Mouse (Mus musculus) retina, adult 2 months (tissue): ENCODE measurements around the gene Cnga3.

Source experiments
- DNase-seq: peaks from one replicate; pipeline ENCODE4 v3.0.0-alpha.2; 2012; ENCODE audit warnings: low read depth, low spot score

Cnga3 gene

DNA sequence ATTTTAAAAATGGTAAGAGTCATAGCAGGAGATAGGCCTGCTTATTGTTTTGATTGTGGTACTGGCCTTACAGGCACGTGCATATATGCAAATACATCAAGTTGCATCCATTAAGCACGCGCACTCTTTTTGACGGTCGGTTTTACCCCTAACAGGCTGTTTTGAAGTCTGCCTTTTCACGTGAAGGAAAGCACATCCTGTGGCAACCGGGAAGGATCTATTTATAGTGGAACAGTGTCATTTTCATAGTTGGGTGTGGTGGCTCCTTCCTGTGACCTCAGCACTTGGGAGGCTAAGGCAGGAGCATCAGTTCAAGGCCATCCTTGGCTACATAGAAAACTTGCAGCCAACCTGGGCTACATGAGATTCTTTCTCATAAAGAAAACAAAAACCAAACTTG, 72.3 kb downstream of the Cnga3 start:
- no peak for DNase-seq

DNA sequence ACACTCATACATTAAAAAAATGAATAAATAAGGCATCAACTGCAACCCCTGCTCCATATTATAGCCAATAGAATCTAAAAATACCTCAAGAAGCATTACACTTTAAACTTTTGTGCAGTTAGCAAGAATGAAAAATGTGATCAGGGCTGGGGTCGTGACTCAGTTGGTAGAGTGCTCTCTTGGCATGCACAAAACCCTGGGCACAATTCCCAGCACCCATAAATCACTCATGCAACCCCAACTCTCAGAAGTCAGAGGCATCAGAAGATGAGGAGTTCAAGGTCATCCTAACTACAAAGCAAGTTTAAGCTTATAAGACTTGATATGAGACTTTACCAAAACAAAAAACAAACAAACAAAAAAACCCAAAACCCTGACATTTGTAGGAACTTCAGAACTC, 73.5 kb downstream of the Cnga3 start:
- DNase-seq, result no peak

DNA sequence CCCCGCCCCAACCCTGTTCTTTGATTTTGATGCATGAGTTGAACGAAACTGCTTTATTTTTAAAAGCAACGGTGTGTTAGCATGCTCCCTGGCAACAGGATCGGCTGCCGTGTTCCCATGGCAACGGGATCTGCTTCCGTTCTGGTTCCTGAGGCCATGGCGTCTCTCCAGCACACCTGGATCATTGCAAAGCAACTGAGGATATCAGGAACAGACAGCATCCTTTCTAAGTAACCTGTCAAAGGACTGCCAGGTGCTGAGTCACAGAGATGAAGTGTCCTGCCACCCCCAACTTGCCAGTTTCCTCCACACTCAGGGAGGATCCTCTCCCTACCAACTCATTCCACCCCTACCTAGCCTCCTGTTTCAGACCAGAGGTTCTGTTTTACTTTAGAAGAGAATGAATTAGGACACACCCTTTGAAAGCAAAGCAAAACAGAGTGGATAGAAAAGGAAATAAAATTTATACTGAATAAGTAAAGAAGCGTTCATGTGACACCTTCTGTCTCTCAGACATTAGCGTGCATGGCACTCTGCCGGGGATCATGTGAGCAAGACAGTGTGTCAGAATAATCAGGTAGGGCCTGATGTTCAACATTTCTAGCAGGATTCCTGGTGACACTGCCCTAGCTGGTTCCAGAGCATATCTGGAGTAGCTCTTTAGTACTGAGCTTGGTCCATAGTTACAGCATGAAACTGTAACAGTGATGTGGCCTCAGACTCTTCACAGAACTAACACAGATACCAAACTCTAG, 74.1 kb downstream of the Cnga3 start:
- DNase-seq, result no peak

GRCm38 (mm10) chr1:37288941-37289340, 74.7 kb downstream of the Cnga3 start:
- no peak for DNase-seq

- no peak for DNase-seq
Observed at GRCm38 (mm10) chr1:37296414-37296813, 82.2 kb downstream of the Cnga3 start.

- DNase-seq, result no peak
Observed at GRCm38 (mm10) chr1:37298904-37299303, 84.7 kb downstream of the Cnga3 start.

GRCm38 (mm10) chr1:37299540-37300491, 85.6 kb downstream of the Cnga3 start, which contains the start of gene Inpp4a:
TSS of gene Inpp4a (plus strand) at chr1:37299865.
- peak; percentile 88 for DNase-seq

DNA sequence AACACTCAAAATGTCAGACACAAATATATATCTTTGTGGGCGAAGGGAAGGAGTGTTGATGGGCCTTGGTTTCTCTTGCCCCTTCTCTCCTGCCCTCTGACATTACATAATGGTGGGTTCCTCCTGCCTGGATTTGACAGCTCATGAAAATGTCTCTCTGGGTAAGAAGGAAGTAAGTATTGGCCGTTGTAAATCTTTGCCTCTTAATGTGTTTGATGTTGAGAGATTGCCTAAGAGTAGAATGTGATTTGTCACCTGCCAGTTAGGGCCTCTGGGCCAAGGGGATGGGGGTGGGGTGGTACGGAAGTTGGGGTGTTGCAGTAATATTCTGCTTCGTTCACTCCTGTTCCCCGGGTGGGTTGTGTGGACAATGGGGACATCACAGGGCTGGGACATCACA, 86.4 kb downstream of the Cnga3 start:
- DNase-seq, result no peak

GRCm38 (mm10) chr1:37302801-37303200, 88.6 kb downstream of the Cnga3 start:
- DNase-seq, result no peak

- no peak for DNase-seq
Observed at GRCm38 (mm10) chr1:37305691-37306287, 91.6 kb downstream of the Cnga3 start.

- DNase-seq, result no peak
Observed at GRCm38 (mm10) chr1:37307586-37307985, 93.4 kb downstream of the Cnga3 start.

DNA sequence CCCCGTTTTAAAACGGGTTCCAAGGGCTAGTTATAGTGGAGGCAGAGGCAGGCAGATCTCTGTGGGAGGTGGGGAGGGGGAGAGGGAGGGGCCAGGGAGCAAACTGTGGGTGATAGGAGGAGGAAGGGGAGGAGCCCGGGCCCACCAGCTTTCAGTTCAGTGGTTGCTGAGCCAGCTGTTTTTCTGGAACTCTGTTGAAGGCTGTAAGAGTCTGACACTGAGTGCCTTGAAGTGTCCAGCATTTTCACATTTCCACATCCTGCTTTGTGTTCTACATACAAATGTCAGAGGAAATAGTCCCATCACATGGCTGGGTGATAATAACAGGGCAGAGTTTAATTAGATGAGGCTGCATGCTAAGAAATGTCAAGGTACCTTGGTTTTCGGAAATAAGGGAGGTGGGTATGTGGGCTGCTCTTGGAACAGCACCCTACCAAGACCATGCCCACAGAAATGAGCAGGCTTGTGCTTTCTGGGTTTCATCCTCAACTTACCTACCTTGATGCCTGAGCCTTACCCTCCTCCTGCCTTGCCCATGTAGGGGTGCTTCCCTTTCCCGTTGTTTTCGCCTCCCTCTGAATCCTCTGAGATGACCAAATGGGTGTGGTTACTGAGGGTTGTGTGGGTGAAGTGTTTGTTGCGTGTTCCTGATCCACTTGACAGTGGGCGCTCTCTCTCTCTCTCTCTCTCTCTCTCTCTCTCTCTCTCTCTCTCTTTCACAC, 93.9 kb downstream of the Cnga3 start:
- no peak for DNase-seq

DNA sequence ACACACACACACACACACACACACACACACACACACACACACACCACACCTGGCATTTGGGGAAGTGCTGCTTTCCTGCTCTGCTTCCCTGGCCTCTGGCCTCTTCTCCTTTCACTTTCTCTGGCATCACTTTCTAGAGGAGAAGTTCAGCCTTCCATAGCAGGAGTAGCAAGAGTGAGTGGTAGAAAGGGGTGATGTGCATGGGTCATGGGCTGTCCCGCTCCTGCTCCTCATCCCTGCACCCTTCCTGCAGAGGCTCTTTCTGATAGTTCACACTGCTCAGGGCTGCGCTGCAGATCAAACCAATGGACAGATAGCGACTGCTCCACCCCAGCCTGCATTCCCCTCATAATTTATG, 94.5 kb downstream of the Cnga3 start:
- DNase-seq, result no peak

DNA sequence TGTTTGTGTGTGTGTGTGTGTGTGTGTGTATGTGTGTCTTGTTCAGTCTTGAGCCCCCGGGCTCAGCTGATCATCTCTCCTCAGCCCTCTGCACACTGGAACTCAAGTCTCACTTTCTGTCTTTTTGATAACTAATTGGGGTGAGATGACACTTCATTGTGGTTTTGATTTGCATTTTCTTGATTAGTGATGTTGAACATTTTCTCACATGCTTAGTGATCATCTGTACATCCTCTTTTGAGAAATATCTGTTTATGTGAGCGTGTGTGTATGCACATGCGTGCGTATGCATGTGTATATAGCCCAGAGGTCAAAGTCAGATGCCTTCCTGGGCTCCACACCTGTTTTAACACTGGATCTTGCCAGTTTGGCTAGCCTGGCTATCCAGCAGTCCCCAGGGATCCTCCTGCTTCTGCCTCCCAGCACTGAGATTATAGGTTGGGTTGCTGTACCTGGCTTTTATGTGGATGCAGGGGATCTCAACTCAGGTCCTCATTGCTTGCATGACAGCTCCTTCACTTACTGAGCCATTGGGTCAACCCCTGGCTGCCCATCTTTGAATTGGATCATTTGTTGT, 95.8 kb downstream of the Cnga3 start:
- no peak for DNase-seq
